Mouse (Mus musculus) spleen, embryonic (tissue): ENCODE data around the gene Hoxd3.

Experiments used
- CTCF ChIA-PET: fragments of 350-600 bp; sonication (Branson Sonifier 250); formaldehyde crosslinking; loops from one replicate; lab custom pipeline; 2022; lab: Charles Lee

The Hoxd3 gene

GRCm38 (mm10) chr2:74678891-74679595 is 32.7 kb upstream of the Hoxd3 start, which contains the start of gene Hoxd11:
Gene Hoxd11, plus strand, starts transcription at chr2:74679557.
- CTCF ChIA-PET: no interaction called here

DNA sequence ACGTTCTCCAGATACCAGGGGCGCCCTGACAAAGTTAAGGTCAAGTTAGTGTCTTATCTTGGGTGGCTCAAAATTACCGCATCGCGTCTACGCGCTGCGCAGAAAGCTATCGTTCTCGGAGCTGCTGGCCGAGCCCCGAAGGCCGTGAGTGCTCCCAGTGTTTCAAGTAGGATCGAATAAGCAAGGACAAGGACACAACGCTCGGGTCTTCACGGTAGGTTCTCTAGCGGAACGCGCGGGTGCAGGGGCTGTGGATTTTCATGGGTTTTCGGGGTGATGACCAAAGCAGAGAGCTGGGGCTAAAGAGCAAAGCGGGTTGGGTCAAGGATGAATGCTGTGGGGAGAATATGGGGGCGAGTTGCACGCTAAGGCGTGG is 32.1 kb upstream of the Hoxd3 start:
- CTCF ChIA-PET: no interaction called here

DNA sequence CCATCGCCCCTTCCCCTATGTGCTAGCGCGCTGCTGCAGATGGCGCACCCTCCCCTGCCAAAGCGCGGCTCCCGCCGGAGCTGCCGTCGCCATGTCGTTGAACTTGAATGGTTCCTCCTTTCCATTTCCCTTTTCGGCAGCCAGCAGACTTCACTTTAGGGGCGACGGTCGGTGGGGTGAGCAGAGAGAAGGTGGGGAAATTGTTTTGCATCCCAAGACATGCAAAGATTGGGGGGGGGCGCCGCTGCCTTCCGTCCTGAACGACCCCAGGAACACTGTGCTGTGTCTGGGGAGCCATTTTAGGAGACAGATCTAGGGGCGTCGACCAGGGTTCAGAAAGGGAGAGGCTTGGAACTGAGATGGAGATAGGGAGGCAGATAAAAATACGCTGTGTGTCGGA is 31.7 kb upstream of the Hoxd3 start:
- CTCF ChIA-PET: interaction anchor here (0.6 kb wide), 1 partner anchor 23 kb away, joined by 6 read pairs; no protein-coding TSS in a partner anchor

DNA sequence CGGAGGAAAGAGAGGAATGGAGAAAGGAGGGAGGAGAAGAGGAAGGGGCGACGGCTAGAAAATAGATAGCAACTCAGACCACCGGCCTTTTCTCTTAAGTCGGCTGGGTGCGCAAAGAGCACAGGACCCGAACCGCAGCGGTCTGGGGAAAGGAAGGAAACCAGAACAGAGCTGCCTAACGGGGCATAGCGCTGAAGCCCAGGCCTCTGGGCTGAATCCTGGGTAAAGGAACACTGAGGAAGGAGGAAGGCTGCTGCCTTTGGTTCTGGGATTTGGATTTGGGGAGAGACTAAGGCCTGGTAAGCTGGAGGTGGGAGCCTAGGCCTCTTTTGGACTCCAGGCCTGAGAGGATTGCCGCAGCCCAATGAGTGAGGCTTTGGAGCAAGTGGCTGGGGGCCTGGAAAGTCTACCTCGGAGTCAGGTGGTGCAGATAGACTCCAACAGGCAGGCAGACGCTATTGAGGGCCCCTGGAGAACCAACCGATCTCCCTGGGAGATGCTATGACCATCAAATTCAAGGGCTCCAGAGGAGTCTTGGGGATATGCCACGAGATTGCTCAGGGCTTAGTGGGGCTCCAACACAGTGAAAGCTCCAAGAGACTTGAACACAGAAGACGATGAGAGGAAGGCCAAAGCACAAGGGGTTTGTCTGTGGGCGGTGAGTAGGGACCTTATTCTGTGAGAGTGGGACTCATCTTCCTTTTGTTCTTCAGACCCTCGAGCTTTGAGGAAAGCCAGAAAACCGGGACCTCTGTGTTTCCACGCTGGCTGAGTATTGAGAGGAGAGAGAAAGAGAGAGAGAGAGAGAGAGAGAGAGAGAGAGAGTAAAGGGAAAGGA is 30.9 kb upstream of the Hoxd3 start:
- CTCF ChIA-PET: interaction anchor here (0.6 kb wide), 1 partner anchor 24 kb away, joined by 6 read pairs; no protein-coding TSS in a partner anchor

GRCm38 (mm10) chr2:74681594-74682531 is 29.9 kb upstream of the Hoxd3 start:
- CTCF ChIA-PET: no interaction called here

DNA sequence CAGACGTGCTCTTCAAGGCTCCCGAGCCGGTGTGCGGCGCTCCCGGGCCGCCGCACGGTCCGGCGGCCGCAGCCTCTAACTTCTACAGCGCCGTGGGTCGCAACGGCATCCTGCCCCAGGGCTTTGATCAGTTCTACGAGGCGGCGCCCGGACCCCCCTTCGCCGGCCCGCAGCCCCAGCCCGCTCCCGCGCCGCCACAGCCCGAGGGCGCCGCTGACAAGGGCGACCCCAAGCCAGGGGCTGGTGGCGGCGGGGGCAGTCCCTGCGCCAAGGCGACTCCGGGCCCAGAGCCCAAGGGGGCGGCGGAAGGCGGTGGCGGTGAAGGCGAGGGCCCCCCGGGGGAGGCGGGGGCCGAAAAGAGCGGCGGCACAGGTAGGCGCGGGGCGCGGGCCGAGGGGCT is 28.9 kb upstream of the Hoxd3 start:
- CTCF ChIA-PET: no interaction called here

DNA sequence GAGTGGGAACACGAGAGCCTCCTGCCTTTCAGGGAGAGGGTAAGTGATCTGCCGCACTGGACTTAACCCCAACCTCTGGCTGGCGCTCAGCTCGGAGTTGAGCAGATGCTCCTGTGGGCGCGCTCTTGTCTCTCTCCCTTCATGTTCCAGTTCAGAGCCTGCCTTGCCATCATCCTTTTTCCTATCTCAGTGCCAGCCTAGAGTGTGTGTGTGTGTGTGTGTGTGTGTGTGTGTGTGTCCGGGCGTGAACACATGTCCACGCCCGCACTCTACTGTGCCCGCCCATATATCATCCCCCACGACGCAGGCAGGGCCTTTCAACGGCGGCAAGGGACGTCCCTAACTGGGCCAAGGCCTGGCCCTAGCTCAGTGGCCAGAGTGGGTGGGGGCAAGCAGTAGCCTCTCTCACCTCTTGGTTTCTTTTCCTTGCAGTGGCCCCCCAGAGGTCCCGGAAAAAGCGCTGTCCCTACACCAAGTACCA is 28.2 kb upstream of the Hoxd3 start:
- CTCF ChIA-PET: no interaction called here

DNA sequence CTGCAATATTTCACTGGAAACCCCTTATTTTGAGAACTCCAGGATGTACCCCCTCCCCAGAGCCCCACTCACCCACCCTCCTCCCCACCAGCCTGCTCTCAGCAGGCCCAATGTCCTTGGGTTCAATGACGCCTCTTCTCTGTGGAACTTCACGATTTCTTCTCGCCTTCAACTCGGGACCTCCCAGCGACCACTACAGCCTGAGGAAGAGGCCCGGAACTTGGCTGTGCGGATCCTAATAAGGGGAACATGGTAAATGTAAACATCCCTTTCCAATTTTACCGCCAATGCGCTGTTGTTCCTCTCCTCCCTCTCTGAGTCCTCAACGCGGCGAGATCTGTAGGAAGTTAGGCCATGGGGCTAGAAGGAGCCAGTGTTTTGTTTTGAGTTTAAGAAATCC is 27.6 kb upstream of the Hoxd3 start:
- CTCF ChIA-PET: no interaction called here

- CTCF ChIA-PET: no interaction called here
Observed at GRCm38 (mm10) chr2:74685059-74685603, 26.6 kb upstream of the Hoxd3 start.

GRCm38 (mm10) chr2:74686301-74686987 is 25.3 kb upstream of the Hoxd3 start:
- CTCF ChIA-PET: interaction anchor here (0.7 kb wide), 1 partner anchor 16 kb away, joined by 3 read pairs; no protein-coding TSS in a partner anchor

DNA sequence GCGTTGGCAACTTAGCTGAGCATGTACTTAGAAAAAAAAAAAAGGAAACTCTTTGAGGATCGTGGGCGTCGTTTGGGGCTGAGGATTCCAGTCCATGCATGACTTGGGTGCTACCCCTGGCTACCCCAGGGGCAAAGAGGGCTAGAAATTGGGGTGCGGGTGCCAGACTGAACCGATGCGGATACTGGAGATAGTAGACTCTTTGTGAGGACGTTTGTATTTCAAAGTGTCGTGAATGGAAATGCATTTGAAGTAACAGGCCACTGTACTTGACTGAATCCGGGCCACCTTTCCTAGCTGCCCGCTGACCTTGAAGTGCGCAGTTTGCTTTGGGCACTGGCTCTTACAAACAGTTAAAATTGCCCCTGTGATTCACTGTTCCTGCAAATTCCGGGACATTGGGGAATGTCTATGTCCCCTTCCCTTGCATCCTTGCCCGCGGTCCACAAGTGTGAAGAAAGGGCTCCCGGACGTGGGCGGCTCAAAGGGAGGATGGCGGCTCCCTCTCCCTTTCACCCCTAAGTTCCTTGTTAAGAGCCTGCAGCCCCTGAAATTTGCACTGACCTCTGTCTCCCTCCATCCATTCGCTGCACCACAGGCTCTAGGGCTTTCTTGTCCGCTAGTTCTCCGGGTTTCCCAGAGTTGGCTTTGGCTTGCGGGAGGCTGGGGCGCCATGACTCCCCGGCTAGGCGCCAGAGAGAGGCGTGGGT is 24.6 kb upstream of the Hoxd3 start:
- CTCF ChIA-PET: interaction anchor here (0.7 kb wide), 1 partner anchor 17 kb away, joined by 3 read pairs; no protein-coding TSS in a partner anchor

DNA sequence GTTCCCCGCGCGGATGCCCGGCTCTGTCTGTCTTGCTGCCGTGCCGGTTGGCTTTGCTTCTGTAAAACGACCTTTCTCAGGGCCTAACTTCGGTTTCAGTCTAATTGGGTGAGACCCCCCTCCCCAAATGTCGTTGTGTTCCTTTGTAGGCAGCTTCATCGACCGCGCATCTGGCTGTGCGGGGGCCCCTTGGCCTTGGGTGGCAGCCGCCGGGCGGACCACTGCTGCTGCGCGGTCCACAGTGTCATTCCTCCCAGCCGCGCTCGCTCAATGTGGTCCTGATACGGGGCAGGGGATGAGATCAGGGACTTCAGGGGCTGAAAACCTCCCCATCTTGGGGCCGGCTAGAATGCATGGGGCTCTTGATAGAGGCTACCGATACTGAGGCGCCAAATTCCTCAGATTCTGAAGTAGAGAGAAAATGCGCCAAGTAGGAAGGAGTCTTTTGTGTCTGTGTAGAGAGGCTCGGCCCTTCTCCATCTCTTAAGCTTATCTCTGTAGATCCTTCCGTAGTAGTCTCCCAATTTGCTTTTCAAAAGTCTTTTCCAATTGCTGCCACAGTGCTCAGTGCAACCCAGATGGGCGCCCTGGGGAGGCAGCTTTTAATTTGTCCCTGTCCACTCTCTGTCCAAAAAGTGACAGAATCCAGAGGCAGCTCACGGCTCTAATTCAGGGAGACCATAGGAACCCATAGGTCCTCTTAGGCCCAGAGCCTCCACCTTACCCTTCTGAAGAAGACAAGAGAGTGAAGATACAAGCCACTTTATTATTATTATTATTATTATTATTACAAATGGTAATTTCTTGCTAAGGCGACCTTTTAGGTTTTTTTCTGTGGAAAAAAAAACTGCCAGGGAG is 23.8 kb upstream of the Hoxd3 start:
- CTCF ChIA-PET: no interaction called here

- CTCF ChIA-PET: no interaction called here
Observed at GRCm38 (mm10) chr2:74688795-74689573, 22.7 kb upstream of the Hoxd3 start.

DNA sequence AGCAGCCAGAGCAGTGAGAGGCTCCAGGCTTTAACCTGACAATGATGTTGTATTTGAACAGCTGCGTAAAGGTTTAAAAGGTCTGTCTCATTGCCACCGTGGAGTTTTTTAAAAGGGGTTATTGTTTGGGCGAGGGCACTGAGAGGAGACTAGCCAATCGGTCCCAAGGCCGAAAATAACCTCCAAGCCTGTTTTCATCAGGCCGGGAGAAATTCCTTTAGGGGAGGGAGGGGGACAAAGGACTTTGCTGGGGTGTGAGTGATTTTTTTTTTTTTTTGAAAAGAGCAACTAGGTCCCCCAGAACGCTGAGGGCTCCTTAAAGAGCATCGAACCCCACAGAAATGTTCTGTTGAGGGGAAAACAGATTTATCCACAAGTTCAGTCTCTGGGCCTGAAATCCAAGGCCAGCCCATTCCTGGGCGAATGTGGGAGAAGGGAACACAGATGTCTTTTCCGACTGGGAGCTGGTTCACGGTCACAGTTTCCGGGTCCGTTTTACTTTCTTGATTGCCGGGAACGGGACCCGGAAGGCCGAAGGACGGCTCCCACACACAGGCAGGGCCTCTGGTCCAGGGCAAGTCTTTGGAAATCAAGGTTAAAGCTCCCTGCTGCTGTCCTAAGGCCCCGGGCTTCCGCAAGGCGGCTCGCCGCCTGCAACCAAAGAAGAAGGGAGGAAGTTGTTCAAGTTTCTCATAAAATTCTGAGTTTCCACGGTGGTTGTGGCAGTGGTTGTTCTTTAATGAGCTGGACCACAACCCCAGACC is 22.0 kb upstream of the Hoxd3 start:
- CTCF ChIA-PET: interaction anchor here (0.7 kb wide), 1 partner anchor 56 kb away, joined by 3 read pairs; no protein-coding TSS in a partner anchor

DNA sequence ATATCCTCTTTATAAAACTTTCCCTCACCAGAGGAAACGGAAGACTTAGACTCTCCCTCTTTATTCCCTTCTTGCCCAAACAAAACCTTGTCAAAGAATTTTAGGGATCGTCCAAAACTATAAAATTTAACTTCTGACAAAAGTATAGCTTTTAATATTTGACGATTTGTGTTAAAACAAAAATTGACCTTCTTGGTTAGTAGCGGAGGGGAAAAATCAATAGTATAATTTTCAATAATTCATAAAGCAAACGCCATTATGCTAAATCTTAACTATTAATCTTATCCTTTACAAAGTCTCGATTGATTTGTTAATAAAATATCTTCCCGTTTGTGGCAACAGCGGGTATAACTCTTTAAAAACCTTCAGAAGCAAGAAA is 21.4 kb upstream of the Hoxd3 start:
- CTCF ChIA-PET: interaction anchor here (0.7 kb wide), 1 partner anchor 55 kb away, joined by 3 read pairs; no protein-coding TSS in a partner anchor

DNA sequence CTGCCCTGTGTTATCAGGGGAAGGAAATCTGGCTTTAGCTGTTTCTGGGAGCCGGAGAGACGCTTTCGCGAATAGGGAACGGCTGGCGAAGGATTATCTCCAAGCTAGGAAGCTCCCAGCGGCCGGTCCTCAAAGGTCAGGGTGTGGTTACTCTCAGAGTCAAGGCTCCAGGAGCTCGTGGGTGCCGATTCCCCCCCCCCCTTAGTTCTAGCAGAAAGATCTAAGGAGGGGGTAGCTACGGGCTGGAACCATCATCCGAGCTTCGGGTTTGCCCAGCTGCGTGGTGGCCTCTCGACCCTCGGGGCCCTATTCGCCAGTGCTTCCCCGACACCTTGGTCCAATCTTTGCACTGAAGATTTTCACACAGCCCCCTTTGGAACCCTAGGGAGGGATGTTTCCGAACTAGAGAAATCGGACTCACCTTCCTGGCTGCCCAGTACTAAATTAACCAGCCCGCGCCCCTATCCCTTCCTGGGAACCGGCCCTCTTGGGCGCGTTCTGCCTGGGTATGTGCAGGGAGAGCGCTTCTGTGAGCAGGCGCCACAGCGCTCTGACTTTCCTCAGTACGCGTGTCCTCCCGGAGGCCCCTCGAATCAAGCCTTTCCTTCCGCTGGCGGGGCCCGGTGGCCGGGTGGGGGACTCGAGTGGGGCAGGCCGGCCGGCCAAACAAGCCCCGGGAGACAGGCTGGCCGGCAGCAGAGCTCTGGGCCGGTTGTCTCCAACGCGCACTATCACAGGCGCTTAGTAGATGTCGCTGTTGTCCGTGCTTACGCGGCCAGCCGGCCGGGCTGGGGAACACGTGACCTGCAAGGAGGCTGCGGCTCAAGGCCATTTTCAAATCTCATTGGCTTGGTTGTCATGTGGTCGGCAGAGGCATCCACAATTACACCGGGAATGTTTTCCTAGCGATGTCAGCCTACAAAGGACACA is 20.4 kb upstream of the Hoxd3 start, which contains the start of gene Hoxd10:
Hoxd10 (plus strand) TSS at position 903 of the 930 bp plus-strand sequence.
- CTCF ChIA-PET: no interaction called here
